Mouse (Mus musculus): ENCODE measurements around the gene Stk32b. TPM values are rescaled to one million over a fixed set of nuclear protein-coding genes. Genes with fewer than 3 reads are reported as not detected.

The Stk32b gene
- polyA plus RNA-seq, 1 experiment, result 0.88 TPM

DNA sequence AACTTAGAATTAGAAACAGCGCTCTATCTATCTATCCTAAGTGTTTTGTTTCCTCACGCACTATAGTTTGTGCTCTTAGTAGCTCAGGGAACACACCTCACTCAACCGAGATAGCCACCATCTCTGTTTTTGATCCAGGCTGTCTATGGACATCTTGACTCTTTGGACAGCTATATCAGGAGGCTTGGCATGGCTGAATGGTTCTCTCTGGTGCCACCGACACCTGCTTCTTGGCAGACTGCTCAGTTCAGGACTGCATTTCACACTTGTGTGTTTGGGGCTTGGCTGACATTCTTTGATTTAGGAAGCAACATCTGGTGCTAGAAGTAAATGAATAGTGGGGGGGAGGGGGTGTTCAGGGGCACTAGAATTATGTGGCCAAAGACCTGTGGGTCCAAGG lies 162.7 kb downstream of the Stk32b start:
- H3K4me1 ChIP-seq (ENCODE audit: control insufficient read depth, insufficient read depth, low read length), result no peaks in the 10 kb centered on the region
- no peak overlapping the region for H3K4me3 ChIP-seq (ENCODE audit: insufficient read depth, low read length)
- no peak overlapping the region for H3K27ac ChIP-seq (ENCODE audit: insufficient read depth, low read length)
- no peak for TF ChIP-seq POLR2A (IDR thresholded peaks at IDR 0.05; ENCODE audit: extremely low read depth, insufficient read depth, low read length)
- no peak for TF ChIP-seq CTCF (IDR thresholded peaks at IDR 0.05; ENCODE audit: extremely low read depth, insufficient read depth, low read length)

DNA sequence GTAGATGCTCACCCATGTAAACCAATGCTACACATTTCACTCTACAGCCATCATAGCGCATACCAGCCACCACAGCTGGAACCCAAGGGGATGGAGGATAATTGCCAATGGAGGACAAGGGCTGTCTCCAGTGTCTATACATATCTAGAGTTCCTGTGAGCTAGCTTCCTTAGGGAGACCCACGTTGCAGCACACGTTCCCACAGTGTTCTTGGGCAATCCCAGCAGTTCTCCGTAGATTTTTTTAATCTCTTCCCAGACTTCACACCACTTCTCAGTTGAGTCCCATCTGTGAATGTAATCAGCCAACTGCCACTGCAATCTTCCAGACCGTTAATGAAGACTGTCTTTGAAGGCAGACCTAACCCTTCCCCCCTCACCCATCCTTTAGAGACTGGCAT lies 165.3 kb downstream of the Stk32b start:
- H3K27ac ChIP-seq (ENCODE audit: insufficient read depth, low read length), result no peak overlapping the region
- no peak for TF ChIP-seq CTCF (IDR thresholded peaks at IDR 0.05; ENCODE audit: extremely low read depth, insufficient read depth, low read length)
- TF ChIP-seq POLR2A (IDR thresholded peaks at IDR 0.05; ENCODE audit: extremely low read depth, insufficient read depth, low read length), result no peak
- no peak overlapping the region for H3K4me3 ChIP-seq (ENCODE audit: insufficient read depth, low read length)
- H3K4me1 ChIP-seq (ENCODE audit: control insufficient read depth, insufficient read depth, low read length), result no peaks in the 10 kb centered on the region

GRCm38 (mm10) chr5:37535726-37536293 lies 181.2 kb downstream of the Stk32b start:
- H3K27ac ChIP-seq (ENCODE audit: insufficient read depth, low read length), result no peak overlapping the region
- no peaks in the 10 kb centered on the region for H3K4me1 ChIP-seq (ENCODE audit: control insufficient read depth, insufficient read depth, low read length)
- no peak overlapping the region for H3K4me3 ChIP-seq (ENCODE audit: insufficient read depth, low read length)
- TF ChIP-seq CTCF (IDR thresholded peaks at IDR 0.05; ENCODE audit: extremely low read depth, insufficient read depth, low read length) (no peak), POLR2A (IDR thresholded peaks at IDR 0.05; ENCODE audit: extremely low read depth, insufficient read depth, low read length) (no peak)

DNA sequence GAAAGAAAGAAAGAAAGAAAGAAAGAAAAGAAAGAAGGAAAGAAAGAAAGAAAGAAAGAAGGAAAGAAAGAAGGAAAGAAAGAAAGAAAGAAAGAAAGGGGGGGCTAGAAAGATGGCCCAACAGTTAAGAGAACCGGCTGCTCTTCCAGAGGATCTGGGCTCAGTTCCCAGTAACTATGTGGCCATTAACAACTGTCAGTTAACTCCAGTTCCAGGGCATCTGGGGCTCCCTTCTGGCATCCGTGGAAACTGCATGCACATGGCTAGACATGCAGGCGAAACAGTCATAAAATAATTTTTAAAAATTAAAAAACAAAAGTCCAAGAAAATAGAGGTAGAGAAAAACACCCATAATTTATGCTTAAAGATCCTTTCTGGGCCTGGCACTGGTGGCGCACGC lies 181.7 kb downstream of the Stk32b start:
- H3K27ac ChIP-seq (ENCODE audit: insufficient read depth, low read length), result no peak overlapping the region
- no peak overlapping the region for H3K4me3 ChIP-seq (ENCODE audit: insufficient read depth, low read length)
- TF ChIP-seq POLR2A (IDR thresholded peaks at IDR 0.05; ENCODE audit: extremely low read depth, insufficient read depth, low read length), result no peak
- TF ChIP-seq CTCF (IDR thresholded peaks at IDR 0.05; ENCODE audit: extremely low read depth, insufficient read depth, low read length), result no peak
- no peaks in the 10 kb centered on the region for H3K4me1 ChIP-seq (ENCODE audit: control insufficient read depth, insufficient read depth, low read length)

- no peaks in the 10 kb centered on the region for H3K4me1 ChIP-seq (ENCODE audit: control insufficient read depth, insufficient read depth, low read length)
- H3K27ac ChIP-seq (ENCODE audit: insufficient read depth, low read length), result no peak overlapping the region
- no peak for TF ChIP-seq POLR2A (IDR thresholded peaks at IDR 0.05; ENCODE audit: extremely low read depth, insufficient read depth, low read length)
- no peak for TF ChIP-seq CTCF (IDR thresholded peaks at IDR 0.05; ENCODE audit: extremely low read depth, insufficient read depth, low read length)
- no peak overlapping the region for H3K4me3 ChIP-seq (ENCODE audit: insufficient read depth, low read length)
Measured at GRCm38 (mm10) chr5:37525363-37525762, 191.6 kb downstream of the Stk32b start.

- Histone ChIP-seq H3K4me1 (ENCODE audit: control insufficient read depth, insufficient read depth, low read length) (no peaks in the 10 kb centered on the region), H3K27ac (ENCODE audit: insufficient read depth, low read length) (no peak overlapping the region), H3K4me3 (ENCODE audit: insufficient read depth, low read length) (no peak overlapping the region)
- TF ChIP-seq POLR2A (IDR thresholded peaks at IDR 0.05; ENCODE audit: extremely low read depth, insufficient read depth, low read length) (no peak), CTCF (IDR thresholded peaks at IDR 0.05; ENCODE audit: extremely low read depth, insufficient read depth, low read length) (no peak)
Measured at GRCm38 (mm10) chr5:37520441-37520840, 196.5 kb downstream of the Stk32b start.

GRCm38 (mm10) chr5:37512479-37512878 lies 204.5 kb downstream of the Stk32b start:
- TF ChIP-seq CTCF (IDR thresholded peaks at IDR 0.05; ENCODE audit: extremely low read depth, insufficient read depth, low read length) (no peak), POLR2A (IDR thresholded peaks at IDR 0.05; ENCODE audit: extremely low read depth, insufficient read depth, low read length) (no peak)
- H3K4me1 ChIP-seq (ENCODE audit: control insufficient read depth, insufficient read depth, low read length), result no peaks in the 10 kb centered on the region
- no peak overlapping the region for H3K27ac ChIP-seq (ENCODE audit: insufficient read depth, low read length)
- no peak overlapping the region for H3K4me3 ChIP-seq (ENCODE audit: insufficient read depth, low read length)

- Histone ChIP-seq H3K27ac (ENCODE audit: insufficient read depth, low read length) (no peak overlapping the region), H3K4me1 (ENCODE audit: control insufficient read depth, insufficient read depth, low read length) (no peaks in the 10 kb centered on the region), H3K4me3 (ENCODE audit: insufficient read depth, low read length) (no peak overlapping the region)
- TF ChIP-seq CTCF (IDR thresholded peaks at IDR 0.05; ENCODE audit: extremely low read depth, insufficient read depth, low read length), result no peak
- no peak for TF ChIP-seq POLR2A (IDR thresholded peaks at IDR 0.05; ENCODE audit: extremely low read depth, insufficient read depth, low read length)
Measured at GRCm38 (mm10) chr5:37506880-37507519, 210.0 kb downstream of the Stk32b start.

DNA sequence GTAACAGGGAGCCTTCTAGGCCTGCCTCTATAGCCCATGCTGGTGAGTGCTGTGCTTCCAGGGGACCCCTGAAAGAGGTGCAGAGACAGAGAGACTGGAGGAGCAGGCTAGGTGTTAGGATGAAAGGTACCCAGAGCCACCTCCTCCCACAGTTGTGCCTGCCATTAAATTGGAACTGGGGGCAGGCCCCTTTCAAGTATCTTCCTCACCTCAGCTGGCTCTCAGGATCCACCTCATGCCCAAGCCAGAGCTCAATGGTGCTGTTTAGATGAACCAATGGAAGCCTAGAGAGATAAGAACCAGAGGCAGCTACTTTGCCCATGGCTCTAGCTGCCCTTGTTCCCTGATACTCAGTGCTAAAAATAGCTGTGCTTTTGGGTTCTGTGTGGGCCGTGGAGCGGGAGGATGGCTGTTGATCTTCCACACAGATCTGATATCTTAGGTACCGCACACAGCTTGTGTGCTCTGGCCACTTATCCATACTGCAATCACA lies 221.9 kb downstream of the Stk32b start:
- Histone ChIP-seq H3K4me1 (ENCODE audit: control insufficient read depth, insufficient read depth, low read length) (no peaks in the 10 kb centered on the region), H3K27ac (ENCODE audit: insufficient read depth, low read length) (no peak overlapping the region), H3K4me3 (ENCODE audit: insufficient read depth, low read length) (no peak overlapping the region)
- no peak for TF ChIP-seq CTCF (IDR thresholded peaks at IDR 0.05; ENCODE audit: extremely low read depth, insufficient read depth, low read length)
- TF ChIP-seq POLR2A (IDR thresholded peaks at IDR 0.05; ENCODE audit: extremely low read depth, insufficient read depth, low read length), result no peak

- Histone ChIP-seq H3K4me3 (ENCODE audit: insufficient read depth, low read length) (no peak overlapping the region), H3K27ac (ENCODE audit: insufficient read depth, low read length) (no peak overlapping the region), H3K4me1 (ENCODE audit: control insufficient read depth, insufficient read depth, low read length) (no peaks in the 10 kb centered on the region)
- TF ChIP-seq POLR2A (IDR thresholded peaks at IDR 0.05; ENCODE audit: extremely low read depth, insufficient read depth, low read length) (no peak), CTCF (IDR thresholded peaks at IDR 0.05; ENCODE audit: extremely low read depth, insufficient read depth, low read length) (no peak)
Measured at GRCm38 (mm10) chr5:37472025-37472608, 244.9 kb downstream of the Stk32b start.

All from cortical plate, adult 2 months (tissue).